Mouse (Mus musculus) cerebellum, adult 11-12 months (tissue): Measurements from ENCODE around the gene Pik3c2b.
"Not testable (repeated sequence)": the region's sequence is repeated elsewhere in the genome, so short reads cannot be mapped to it uniquely, and the experiment has no call there.

Experiments used
- DNase-seq: peaks from one replicate; pipeline ENCODE4 v3.0.0; 2022

Pik3c2b gene

GRCm38 (mm10) chr1:133045011-133045860 is at the start of gene Pik3c2b:
Gene Pik3c2b (plus strand): TSS chr1:133045667.
- DNase-seq: no peak

DNA sequence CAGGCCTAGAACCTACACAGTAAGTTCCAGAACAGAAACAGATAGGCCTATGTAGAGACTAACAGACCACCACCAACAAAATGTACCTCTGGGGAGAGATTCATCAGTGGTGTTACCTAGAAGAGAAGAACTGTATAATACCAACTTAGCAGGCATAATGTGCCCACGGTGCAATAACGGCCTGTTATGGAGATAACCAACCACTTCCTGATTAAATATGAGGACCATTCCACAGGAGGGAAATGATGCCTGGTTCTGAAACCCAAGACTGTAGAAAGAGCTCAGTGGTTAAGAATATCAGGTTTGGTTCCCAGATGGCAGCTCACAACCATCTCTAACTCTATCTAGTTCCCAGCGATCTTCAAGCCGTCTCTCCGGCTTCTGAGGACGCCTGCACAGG is 45.1 kb upstream of the Pik3c2b start:
- no peak for DNase-seq

- DNase-seq: no peak
These were observed 38.9 kb upstream of the Pik3c2b start for GRCm38 (mm10) chr1:133006571-133006970.

DNA sequence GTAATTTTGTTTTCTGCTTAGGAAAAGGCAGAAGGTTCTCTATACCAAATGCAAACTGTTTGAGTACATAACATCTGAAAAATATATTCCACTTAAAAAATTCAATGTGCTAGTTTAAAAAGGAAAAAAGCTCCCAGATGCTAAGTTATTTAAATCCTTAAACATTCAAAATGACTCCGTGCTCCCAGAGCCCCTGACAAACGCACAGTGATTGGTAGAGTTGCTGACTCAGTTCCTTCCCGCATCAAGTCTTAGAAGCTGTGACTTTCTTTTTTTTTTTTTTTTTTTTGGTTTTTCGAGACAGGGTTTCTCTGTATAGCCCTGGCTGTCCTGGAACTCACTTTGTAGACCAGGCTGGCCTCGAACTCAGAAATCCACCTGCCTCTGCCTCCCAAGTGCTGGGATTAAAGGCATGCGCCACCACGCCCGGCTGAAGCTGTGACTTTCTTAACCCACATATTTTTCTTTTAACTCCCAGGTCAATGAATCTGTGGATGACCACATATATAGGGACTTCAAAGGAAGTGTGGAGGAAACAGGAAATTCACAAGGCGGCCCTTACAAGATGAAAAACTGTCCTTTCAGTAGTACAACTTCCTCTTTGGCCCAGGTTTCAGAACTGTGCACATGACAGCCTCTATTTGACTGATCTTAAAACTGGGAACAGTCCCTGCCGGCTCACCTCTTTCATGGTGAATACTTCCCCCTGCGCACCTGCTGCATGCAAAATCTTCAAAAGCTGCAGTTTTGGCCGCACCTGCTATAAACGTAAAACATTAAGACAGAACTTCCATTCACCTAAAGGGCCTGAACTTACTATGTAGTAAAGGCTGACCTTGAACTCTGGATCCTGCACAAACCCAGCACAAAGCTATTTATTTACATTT is 33.3 kb upstream of the Pik3c2b start:
- no peak for DNase-seq

GRCm38 (mm10) chr1:133013331-133013730 is 32.1 kb upstream of the Pik3c2b start:
- no peak for DNase-seq

GRCm38 (mm10) chr1:133014196-133014595 is 31.3 kb upstream of the Pik3c2b start:
- DNase-seq: no peak

DNA sequence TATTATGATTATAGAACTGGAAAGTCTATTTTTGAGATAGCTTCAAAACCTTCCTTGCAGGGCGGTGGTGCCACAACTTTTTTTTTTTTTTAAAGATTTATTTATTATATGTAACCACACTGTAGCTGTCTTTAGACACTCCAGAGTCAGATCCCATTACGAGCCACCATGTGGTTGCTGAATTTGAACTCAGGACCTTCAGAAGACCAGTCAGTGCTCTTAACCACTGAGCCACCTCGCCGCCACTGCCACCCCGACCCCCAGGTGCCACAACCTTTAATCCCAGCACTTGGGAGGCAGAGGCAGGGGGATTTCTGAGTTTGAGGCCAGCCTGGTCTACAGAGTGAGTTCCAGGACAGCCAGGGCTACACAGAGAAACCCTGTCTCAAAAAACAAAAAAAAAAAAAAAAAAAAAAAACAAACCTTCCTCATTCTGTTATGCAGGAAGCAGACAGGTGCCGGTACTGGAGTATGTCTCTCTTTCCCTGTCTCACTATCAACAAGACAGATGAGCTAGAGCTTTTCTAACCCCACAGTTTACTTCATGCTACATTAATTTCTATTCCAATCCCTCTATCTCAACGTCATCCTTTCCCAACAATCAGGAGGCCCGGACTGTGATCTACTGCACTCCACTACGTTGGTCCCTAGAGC is 28.6 kb upstream of the Pik3c2b start:
- DNase-seq: no peak

- DNase-seq: no peak
These were observed 26.9 kb upstream of the Pik3c2b start for GRCm38 (mm10) chr1:133018580-133018979.

- DNase-seq: no peak
These were observed 26.2 kb upstream of the Pik3c2b start for GRCm38 (mm10) chr1:133019312-133019711.

GRCm38 (mm10) chr1:133020137-133020894 is 25.2 kb upstream of the Pik3c2b start:
- no peak for DNase-seq

- no peak for DNase-seq
These were observed 24.1 kb upstream of the Pik3c2b start for GRCm38 (mm10) chr1:133021391-133021790.

- DNase-seq: not testable (repeated sequence)
These were observed 23.5 kb upstream of the Pik3c2b start for GRCm38 (mm10) chr1:133021971-133022370.

- DNase-seq: not testable (repeated sequence)
These were observed 21.7 kb upstream of the Pik3c2b start for GRCm38 (mm10) chr1:133023723-133024122.

DNA sequence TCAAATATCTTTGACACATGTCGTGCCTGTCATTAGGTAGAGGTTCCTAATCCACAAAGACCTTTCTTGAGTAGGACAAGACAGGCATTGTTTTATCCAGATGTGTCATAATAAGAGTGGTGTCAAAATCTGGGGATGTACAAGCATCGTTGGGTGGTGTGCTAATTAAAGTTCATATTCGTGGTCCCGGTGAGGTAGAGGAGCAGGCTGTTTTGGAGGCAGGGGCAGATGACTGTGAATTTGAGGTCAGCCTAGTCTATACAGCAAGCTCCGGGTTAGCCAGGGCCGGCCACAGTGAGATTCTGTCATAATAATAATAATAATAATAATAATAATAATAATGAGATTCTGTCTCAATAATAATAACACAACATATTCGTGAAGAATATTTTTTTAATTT is 21.0 kb upstream of the Pik3c2b start:
- DNase-seq: no peak

- peak; percentile 87 for DNase-seq
These were observed 20.2 kb upstream of the Pik3c2b start for GRCm38 (mm10) chr1:133025051-133025795.

GRCm38 (mm10) chr1:133025796-133026190 is 19.7 kb upstream of the Pik3c2b start:
- DNase-seq: not testable (repeated sequence)

DNA sequence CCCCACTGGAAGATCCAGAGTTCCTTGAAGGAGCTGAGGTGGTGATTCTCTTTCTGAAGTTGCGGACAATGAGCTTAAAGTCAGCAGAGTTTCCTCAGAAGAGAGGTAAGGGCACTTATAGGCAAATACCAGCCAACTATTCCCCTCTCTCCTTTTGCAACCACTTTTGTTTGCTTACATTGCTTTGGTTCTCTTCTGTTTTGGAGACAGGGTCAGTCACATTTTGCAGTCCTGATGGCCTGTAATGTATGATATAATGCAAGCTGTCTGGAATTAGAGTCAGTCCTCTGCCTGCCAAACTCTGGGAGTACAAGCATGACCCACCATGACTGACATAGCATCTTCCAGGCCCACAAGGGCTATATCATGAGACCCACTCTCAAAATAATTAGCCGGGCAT is 18.3 kb upstream of the Pik3c2b start:
- DNase-seq: no peak

GRCm38 (mm10) chr1:133027980-133028379 is 17.5 kb upstream of the Pik3c2b start:
- DNase-seq: no peak

GRCm38 (mm10) chr1:133029744-133030143 is 15.7 kb upstream of the Pik3c2b start:
- DNase-seq: no peak

- DNase-seq: no peak
These were observed 15.0 kb upstream of the Pik3c2b start, which contains the start of gene Mdm4 for GRCm38 (mm10) chr1:133030461-133030860. Gene Mdm4 (minus strand): TSS chr1:133030561.

DNA sequence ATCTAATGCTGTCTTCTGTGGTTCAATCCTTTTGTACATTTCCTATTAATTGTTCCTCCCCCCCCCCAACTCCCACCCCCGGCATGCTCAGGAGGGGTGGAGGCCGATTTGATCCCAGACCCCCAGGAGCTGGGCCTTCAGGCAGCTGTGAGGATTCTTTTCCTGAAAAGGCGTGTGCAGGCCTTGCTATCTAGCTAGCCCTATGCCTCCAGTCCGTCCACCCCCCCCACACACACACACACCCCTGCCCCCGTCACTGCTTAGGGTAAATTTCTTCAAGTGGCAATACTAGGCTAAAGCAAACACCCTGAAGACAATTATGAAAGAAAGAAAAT is 12.5 kb upstream of the Pik3c2b start:
- DNase-seq: no peak
